ENCODE assay signal across 10 mouse cellular contexts in genomic region chr17:28823004-28823745, GRCm38 (mm10). TPM values are rescaled to one million over a fixed set of nuclear protein-coding genes. Genes with fewer than 3 reads are reported as not detected.
DNase-seq lines count a peak whose midpoint lies in the region; ATAC-seq lines count a peak whose summit lies in the region.
"Had no signal": no experiment of that assay in that cellular context is flagged by ENCODE, and none has a peak within 500 bp of the region (broad histone marks: within the 10 kb centered on the region; RNA-seq: fewer than 3 reads in every experiment).

No protein-coding gene starts in this region.

- peak; percentile 70; the same call in 1 of the 2 replicates for ATAC-seq in lung, embryonic 15.5 days (ENCODE audit: borderline replicate concordance, extremely low read depth, low FRiP score, low TSS enrichment)
- ATAC-seq in stomach, embryonic 15.5 days (ENCODE audit: insufficient read depth, low FRiP score, low read depth) = peak; percentile 96
- no peak for ATAC-seq in inflammation-experienced regulatory T-cells, adult 6 months
- ATAC-seq: Patski had no signal

- H3K4me2 ChIP-seq in lung, embryonic 15.5 days = no peak overlapping the region
- no peak overlapping the region for H3K4me2 ChIP-seq in stomach, embryonic 15.5 days
- H3K4me2 ChIP-seq: midbrain, embryonic 12.5 days had no signal

- H3K27ac ChIP-seq in lung, embryonic 15.5 days = no peak overlapping the region
- no peak overlapping the region for H3K27ac ChIP-seq in stomach, embryonic 15.5 days
- H3K27ac ChIP-seq: midbrain, embryonic 12.5 days had no signal

- 84% methylated on average over 13 of the region's 13 CpGs for WGBS in lung, embryonic 15.5 days
- 88% methylated on average over 13 of the region's 13 CpGs for WGBS in stomach, embryonic 15.5 days

- H3K36me3 ChIP-seq in lung, embryonic 15.5 days = peaks cover 94% of the 10 kb centered on the region
- peaks cover 66% of the 10 kb centered on the region for H3K36me3 ChIP-seq in stomach, embryonic 15.5 days

- no peaks in the 10 kb centered on the region for H3K9me3 ChIP-seq in lung, embryonic 15.5 days
- H3K9me3 ChIP-seq in stomach, embryonic 15.5 days = no peaks in the 10 kb centered on the region
- H3K9me3 ChIP-seq: midbrain, embryonic 12.5 days had no signal

- H3K4me1 ChIP-seq in lung, embryonic 15.5 days = no peaks in the 10 kb centered on the region
- no peaks in the 10 kb centered on the region for H3K4me1 ChIP-seq in stomach, embryonic 15.5 days
- H3K4me1 ChIP-seq: midbrain, embryonic 12.5 days had no signal

- H3K9ac ChIP-seq in lung, embryonic 15.5 days = no peak overlapping the region
- H3K9ac ChIP-seq in stomach, embryonic 15.5 days = no peak overlapping the region
- H3K9ac ChIP-seq: midbrain, embryonic 12.5 days had no signal

- no peak overlapping the region for H3K4me3 ChIP-seq in lung, embryonic 15.5 days
- H3K4me3 ChIP-seq in stomach, embryonic 15.5 days (replicated peaks) = no peak overlapping the region
- H3K4me3 ChIP-seq: midbrain, embryonic 12.5 days had no signal

- H3K27me3 ChIP-seq in lung, embryonic 15.5 days = no peaks in the 10 kb centered on the region
- H3K27me3 ChIP-seq in stomach, embryonic 15.5 days (replicated peaks) = no peaks in the 10 kb centered on the region
- H3K27me3 ChIP-seq: midbrain, embryonic 12.5 days; Patski had no signal

- no peak for DNase-seq in lung, postnatal 25 days (ENCODE audit: low spot score)
- DNase-seq in cerebellum, adult 8-10 months = peak; percentile 85
- DNase-seq in layer of hippocampus, adult 9-11 months = peak; percentile 59
- no peak for DNase-seq in thymus, adult 18-20 months

RNA-seq across cellular contexts. Expression of gene Brpf3, which starts 22.3 kb away (rescaled TPM):
- polyA plus RNA-seq in lung, embryonic 15.5 days (2015; fragmentation: Nextera tagmentation; extraction: Ambion mirVana) = 10.3 and 12.9 TPM in 2 replicates
- polyA plus RNA-seq in stomach, embryonic 15.5 days (2015; fragmentation: Nextera tagmentation; extraction: Ambion mirVana) = 14.5 and 15.1 TPM in 2 replicates
- polyA plus RNA-seq in inflammation-experienced regulatory T-cells, adult 6 months (2017; shearing (Covaris generic)) = 1 to 10 TPM; 3.0 to 4.1 (median 3.1) TPM

RNA-seq across cellular contexts. Expression of gene Pnpla1, which starts 35.0 kb away (rescaled TPM):
- not detected in 2 replicates for polyA plus RNA-seq in lung, embryonic 15.5 days (2015; fragmentation: Nextera tagmentation; extraction: Ambion mirVana)
- polyA plus RNA-seq in stomach, embryonic 15.5 days (2015; fragmentation: Nextera tagmentation; extraction: Ambion mirVana) = 0.32 and 0.50 TPM in 2 replicates
- polyA plus RNA-seq in inflammation-experienced regulatory T-cells, adult 6 months (2017; shearing (Covaris generic)) = not detected
- polyA plus RNA-seq: embryonic facial prominence, embryonic 11.5 days; midbrain, embryonic 12.5 days; Patski had no signal

RNA-seq across cellular contexts. Expression of gene Mapk13, which starts 54.1 kb away (rescaled TPM):
- polyA plus RNA-seq in lung, embryonic 15.5 days (2015; fragmentation: Nextera tagmentation; extraction: Ambion mirVana) = 75.2 and 76.2 TPM in 2 replicates
- polyA plus RNA-seq in stomach, embryonic 15.5 days (2015; fragmentation: Nextera tagmentation; extraction: Ambion mirVana) = 95.5 and 115 TPM in 2 replicates
- not detected for polyA plus RNA-seq in inflammation-experienced regulatory T-cells, adult 6 months (2017; shearing (Covaris generic))

Comparison
In these comparisons a context has a peak if more than half of its experiments do, and no peak if none do; other contexts are left out.
1. DNase-seq: peak in cerebellum, adult 8-10 months (single experiment) and layer of hippocampus, adult 9-11 months (single experiment); none in lung, postnatal 25 days (single experiment) and thymus, adult 18-20 months (0 of 2).
2. RNA of gene Mapk13, which starts 54.1 kb away (polyA plus RNA-seq): 95.5 to 115 TPM in stomach, embryonic 15.5 days and 75.2 to 76.2 TPM in lung, embryonic 15.5 days; not detected in inflammation-experienced regulatory T-cells, adult 6 months; every median in the first group is over 10 times any median in the second.